Mouse (Mus musculus) embryonic facial prominence, embryonic 10.5 days (tissue): Measurements from ENCODE around the gene Zcchc4. TPM values are rescaled to one million over a fixed set of nuclear protein-coding genes. Genes with fewer than 3 reads are reported as not detected.

Experiments used
- DNase-seq: peaks from one replicate; pipeline ENCODE4 v3.0.0-alpha.2; 2017; ENCODE audit warnings: low spot score
- H3K27ac ChIP-seq: fragments of 300-500 bp; sonication (generic); replicated peaks from 2 replicates; pipeline ENCODE4 v1.5.1; 2016; ENCODE audit warnings: mild to moderate bottlenecking
- H3K27me3 ChIP-seq: fragments of 300-500 bp; sonication (generic); replicated peaks from 2 replicates; pipeline ENCODE4 v1.6.1; 2016; ENCODE audit warnings: low read depth, mild to moderate bottlenecking; ENCODE audit not compliant: poor library complexity, severe bottlenecking
- H3K36me3 ChIP-seq: fragments of 300-500 bp; sonication (generic); replicated peaks from 2 replicates; pipeline ENCODE4 v1.6.1; 2016; ENCODE audit warnings: mild to moderate bottlenecking, moderate library complexity
- H3K4me1 ChIP-seq: fragments of 300-500 bp; sonication (generic); 2 replicates; pipeline ENCODE4 v1.6.1; 2016
- H3K4me3 ChIP-seq: fragments of 300-500 bp; sonication (generic); 2 replicates; pipeline ENCODE4 v1.5.1; 2016; ENCODE audit warnings: mild to moderate bottlenecking, moderate library complexity
- H3K9me3 ChIP-seq: fragments of 300-500 bp; sonication (generic); 2 replicates; pipeline ENCODE4 v1.6.1; 2016; ENCODE audit warnings: mild to moderate bottlenecking
- WGBS: fragments of 180-500 bp; shearing (Covaris S2); methylation state at CpG from one replicate; pipeline ENCODE4 v1.1.7; 2016; 5-methylcytosine and 5-hydroxymethylcytosine counted together
- polyA plus RNA-seq: library from polyadenylated mRNA; unstranded; fragments of >200 nt; fragmentation: Nextera tagmentation; extraction: Ambion mirVana; gene quantifications from 2 replicates; pipeline ENCODE4 v1.2.1, GENCODE M21; 2016

Zcchc4 gene
- 21.1 and 22.6 TPM in 2 replicates for polyA plus RNA-seq

GRCm38 (mm10) chr5:52775237-52775636 is at the start of gene Zcchc4:
TSS of gene Zcchc4 (plus strand) at chr5:52775409.
- no peak within 1 kb of the TSS for H3K27ac ChIP-seq
- H3K9me3 ChIP-seq = no peaks in the 10 kb centered on the region
- no peak for DNase-seq
- WGBS = 86% methylated on average over 8 of the region's 8 CpGs
- H3K36me3 ChIP-seq = peaks cover 4% of the 10 kb centered on the region
- H3K4me3 ChIP-seq = no peak within 1 kb of the TSS
- H3K27me3 ChIP-seq = no peaks in the 10 kb centered on the region
- H3K4me1 ChIP-seq = no peaks in the 10 kb centered on the region

- H3K27me3 ChIP-seq = no peaks in the 10 kb centered on the region
- H3K4me1 ChIP-seq = no peaks in the 10 kb centered on the region
- H3K9me3 ChIP-seq = no peaks in the 10 kb centered on the region
- H3K27ac ChIP-seq = no peak overlapping the region
- WGBS = 87% methylated on average over 5 of the region's 5 CpGs
- H3K36me3 ChIP-seq = no peaks in the 10 kb centered on the region
- H3K4me3 ChIP-seq = no peak overlapping the region
- no peak for DNase-seq
These were observed 47.5 kb upstream of the Zcchc4 start for GRCm38 (mm10) chr5:52727747-52728146.

- WGBS = 79% methylated on average over 4 of the region's 4 CpGs
- no peak for DNase-seq
These were observed 42.4 kb upstream of the Zcchc4 start for GRCm38 (mm10) chr5:52732811-52733210.

GRCm38 (mm10) chr5:52736046-52736445 is 39.2 kb upstream of the Zcchc4 start:
- Histone ChIP-seq H3K4me1 (no peaks in the 10 kb centered on the region), H3K36me3 (no peaks in the 10 kb centered on the region), H3K27ac (no peak overlapping the region), H3K4me3 (no peak overlapping the region), H3K9me3 (no peaks in the 10 kb centered on the region), H3K27me3 (no peaks in the 10 kb centered on the region)
- 48% methylated on average over 3 of the region's 3 CpGs for WGBS
- no peak for DNase-seq

More at GRCm38 (mm10) chr5:52732811-52733210, 42.4 kb upstream of the Zcchc4 start:
- no peak overlapping the region for H3K27ac ChIP-seq
- no peaks in the 10 kb centered on the region for H3K9me3 ChIP-seq
- no peaks in the 10 kb centered on the region for H3K4me1 ChIP-seq
- no peak overlapping the region for H3K4me3 ChIP-seq
- no peaks in the 10 kb centered on the region for H3K27me3 ChIP-seq
- no peaks in the 10 kb centered on the region for H3K36me3 ChIP-seq

GRCm38 (mm10) chr5:52741391-52742111 is 33.7 kb upstream of the Zcchc4 start, which contains the start of gene Pi4k2b:
TSS of gene Pi4k2b (plus strand) at chr5:52741574.
- no peaks in the 10 kb centered on the region for H3K27me3 ChIP-seq
- under 1% methylated on average over 71 of the region's 75 CpGs for WGBS
- DNase-seq = peak; percentile 93

GRCm38 (mm10) chr5:52742112-52742813 is 32.9 kb upstream of the Zcchc4 start:
- WGBS = 4% methylated on average over 17 of the region's 17 CpGs
- DNase-seq = peak; percentile 65
- Histone ChIP-seq H3K27me3 (no peaks in the 10 kb centered on the region), H3K36me3 (0 out of 2 replicates have a peak, but pooled peaks cover 2% of the 10 kb centered on the region), H3K27ac (peak overlapping the region; percentile 94), H3K9me3 (no peaks in the 10 kb centered on the region), H3K4me3 (peak overlapping the region; percentile 91), H3K4me1 (peaks cover 12% of the 10 kb centered on the region)

More at GRCm38 (mm10) chr5:52741391-52742111, 33.7 kb upstream of the Zcchc4 start, which contains the start of gene Pi4k2b:
- Histone ChIP-seq H3K4me1 (peaks cover 12% of the 10 kb centered on the region), H3K4me3 (peak within 1 kb of the TSS; percentile 91), H3K9me3 (no peaks in the 10 kb centered on the region), H3K27ac (peak within 1 kb of the TSS; percentile 94), H3K36me3 (0 out of 2 replicates have a peak, but pooled peaks cover 2% of the 10 kb centered on the region)

GRCm38 (mm10) chr5:52743231-52743630 is 32.0 kb upstream of the Zcchc4 start:
- DNase-seq = no peak
- no peak overlapping the region for H3K27ac ChIP-seq
- H3K4me3 ChIP-seq = peak overlapping the region; percentile 91
- H3K4me1 ChIP-seq = peaks cover 12% of the 10 kb centered on the region
- H3K27me3 ChIP-seq = no peaks in the 10 kb centered on the region
- H3K36me3 ChIP-seq = 0 out of 2 replicates have a peak, but pooled peaks cover 2% of the 10 kb centered on the region
- 44% methylated on average over 4 of the region's 4 CpGs for WGBS
- no peaks in the 10 kb centered on the region for H3K9me3 ChIP-seq

GRCm38 (mm10) chr5:52746920-52747319 is 28.3 kb upstream of the Zcchc4 start:
- no peak overlapping the region for H3K27ac ChIP-seq
- 0 out of 2 replicates have a peak, but pooled peaks cover 2% of the 10 kb centered on the region for H3K36me3 ChIP-seq
- no peak for DNase-seq
- no peaks in the 10 kb centered on the region for H3K9me3 ChIP-seq
- H3K4me3 ChIP-seq = no peak overlapping the region
- H3K27me3 ChIP-seq = no peaks in the 10 kb centered on the region
- H3K4me1 ChIP-seq = peaks cover 7% of the 10 kb centered on the region

- 80% methylated on average over 5 of the region's 5 CpGs for WGBS
- Histone ChIP-seq H3K9me3 (no peaks in the 10 kb centered on the region), H3K27ac (no peak overlapping the region), H3K27me3 (no peaks in the 10 kb centered on the region), H3K36me3 (peaks cover 9% of the 10 kb centered on the region; the same call in 1 of the 2 replicates), H3K4me3 (no peak overlapping the region), H3K4me1 (no peaks in the 10 kb centered on the region)
- no peak for DNase-seq
These were observed 26.5 kb upstream of the Zcchc4 start for GRCm38 (mm10) chr5:52748732-52749131.

GRCm38 (mm10) chr5:52753146-52753545 is 22.1 kb upstream of the Zcchc4 start:
- H3K9me3 ChIP-seq = no peaks in the 10 kb centered on the region
- 72% methylated on average over 9 of the region's 9 CpGs for WGBS
- DNase-seq = no peak
- no peaks in the 10 kb centered on the region for H3K4me1 ChIP-seq
- peaks cover 23% of the 10 kb centered on the region; the same call in 1 of the 2 replicates for H3K36me3 ChIP-seq
- no peak overlapping the region for H3K4me3 ChIP-seq
- no peak overlapping the region for H3K27ac ChIP-seq
- no peaks in the 10 kb centered on the region for H3K27me3 ChIP-seq

- Histone ChIP-seq H3K9me3 (no peaks in the 10 kb centered on the region), H3K27me3 (no peaks in the 10 kb centered on the region), H3K36me3 (peaks cover 25% of the 10 kb centered on the region; the same call in 1 of the 2 replicates), H3K4me1 (no peaks in the 10 kb centered on the region), H3K27ac (no peak overlapping the region), H3K4me3 (no peak overlapping the region)
- DNase-seq = no peak
These were observed 21.0 kb upstream of the Zcchc4 start for GRCm38 (mm10) chr5:52754196-52754595.

GRCm38 (mm10) chr5:52755337-52755736 is 19.9 kb upstream of the Zcchc4 start:
- WGBS = 92% methylated on average over 3 of the region's 3 CpGs

More at GRCm38 (mm10) chr5:52755337-52755736, 19.9 kb upstream of the Zcchc4 start:
- Histone ChIP-seq H3K4me1 (no peaks in the 10 kb centered on the region), H3K36me3 (peaks cover 25% of the 10 kb centered on the region; the same call in 1 of the 2 replicates), H3K27ac (no peak overlapping the region), H3K4me3 (no peak overlapping the region), H3K9me3 (no peaks in the 10 kb centered on the region), H3K27me3 (no peaks in the 10 kb centered on the region)
- DNase-seq = no peak
